Comparison of ENCODE assay signal across 8 mouse cellular contexts in genomic region chr9:75409031-75409851, GRCm38 (mm10). TPM values are rescaled to one million over a fixed set of nuclear protein-coding genes. Genes with fewer than 3 reads are reported as not detected.
DNase-seq lines count a peak whose midpoint lies in the region.

No protein-coding gene starts in this region.

- H3K4me3 ChIP-seq in hindbrain, embryonic 10.5 days: peak overlapping the region; percentile 96

- H3K4me1 ChIP-seq in hindbrain, embryonic 10.5 days (replicated peaks): peaks cover 54% of the 10 kb centered on the region

- under 1% methylated on average over 90 of the region's 90 CpGs for WGBS in hindbrain, embryonic 10.5 days

- peak overlapping the region; percentile 100 for H3K27ac ChIP-seq in hindbrain, embryonic 10.5 days

- no peaks in the 10 kb centered on the region for H3K36me3 ChIP-seq in hindbrain, embryonic 10.5 days

- peak; percentile 89 for DNase-seq in NIH3T3 (ENCODE audit: low read depth)
- peak; percentile 82 to 86 for DNase-seq in cerebellum, postnatal 14 days
- peak; percentile 27 to 46 for DNase-seq in frontal cortex, adult 2 months (ENCODE audit: extremely low spot score in 1 of 2, low spot score in 1 of 2)
- DNase-seq in hindbrain, embryonic 10.5 days (ENCODE audit: low spot score): peak; percentile 77
- peak; percentile 65 to 77 for DNase-seq in layer of hippocampus, postnatal 10 days (ENCODE audit: low spot score in 2 of 2)
- peak; percentile 77 for DNase-seq in lung, postnatal 14 days
- peak; percentile 63 for DNase-seq in ovary, postnatal 14 days (ENCODE audit: low spot score)
- DNase-seq in thymus, postnatal 14 days: peak; percentile 67

- H3K9me3 ChIP-seq in hindbrain, embryonic 10.5 days: no peaks in the 10 kb centered on the region

- H3K27me3 ChIP-seq in hindbrain, embryonic 10.5 days (ENCODE audit: insufficient read depth, poor library complexity, severe bottlenecking): no peaks in the 10 kb centered on the region

RNA-seq across cellular contexts. Expression of gene Mapk6, which starts 0.6 kb away (rescaled TPM):
- 32.2 and 34.6 TPM in 2 replicates for polyA plus RNA-seq in frontal cortex, adult 2 months (2012; rRNA removed)
- 134 and 146 TPM in 2 replicates for polyA plus RNA-seq in hindbrain, embryonic 10.5 days (2016; fragmentation: Nextera tagmentation; extraction: Ambion mirVana)
- total RNA-seq in layer of hippocampus, postnatal 10 days (2021): 10 to 100 TPM; 55.7 to 57.8 TPM

RNA-seq across cellular contexts. Expression of gene Leo1, which starts 32.1 kb away (rescaled TPM):
- 16.5 and 17.3 TPM in 2 replicates for polyA plus RNA-seq in frontal cortex, adult 2 months (2012; rRNA removed)
- polyA plus RNA-seq in hindbrain, embryonic 10.5 days (2016; fragmentation: Nextera tagmentation; extraction: Ambion mirVana): 38.4 and 51.6 TPM in 2 replicates
- total RNA-seq in layer of hippocampus, postnatal 10 days (2021): 10 to 100 TPM; 27.9 to 29.7 TPM

Comparison
In these comparisons a context has a peak if more than half of its experiments do, and no peak if none do; other contexts are left out.
1. Peak in every context shown above with its lines: DNase-seq, H3K4me3 ChIP-seq and H3K27ac ChIP-seq.
2. DNase-seq: peak in every context shown above with its lines; median percentile 89 in NIH3T3; 84 in cerebellum, postnatal 14 days; 77 in hindbrain, embryonic 10.5 days; 77 in lung, postnatal 14 days; 71 in layer of hippocampus, postnatal 10 days; 67 in thymus, postnatal 14 days; 63 in ovary, postnatal 14 days; 36 in frontal cortex, adult 2 months.